Mouse (Mus musculus): ENCODE data around the gene Gm3854. TPM values are rescaled to one million over a fixed set of nuclear protein-coding genes. Genes with fewer than 3 reads are reported as not detected.
A peak's percentile ranks its signal among the peaks of the same experiment; 100 is the strongest.
"Not testable (repeated sequence)": the region's sequence is repeated elsewhere in the genome, so short reads cannot be mapped to it uniquely, and the experiment has no call there.

Gene Gm3854
- 1.3 and 1.4 TPM in 2 replicates for polyA plus RNA-seq (2014; fragmentation: Nextera tagmentation; extraction: Ambion mirVana)

GRCm38 (mm10) chr7:6343501-6344071 is at the start of gene Gm3854:
Gm3854 (plus strand) TSS chr7:6343759.
- peak within 1 kb of the TSS; percentile 54 for H3K4me2 ChIP-seq (ENCODE audit: low read depth, low read length)
- peak within 1 kb of the TSS; percentile 70 for H3K4me3 ChIP-seq (ENCODE audit: low read depth, low read length)
- H3K27me3 ChIP-seq (replicated peaks; ENCODE audit: control insufficient read depth, insufficient read depth, low read length): no peaks in the 10 kb centered on the region
- 1% methylated on average over 26 of the region's 26 CpGs for WGBS
- no peaks in the 10 kb centered on the region for H3K9me3 ChIP-seq (ENCODE audit: control insufficient read depth, low read length)
- H3K9ac ChIP-seq (ENCODE audit: low read depth, low read length): peak within 1 kb of the TSS; percentile 73
- no peaks in the 10 kb centered on the region for H3K4me1 ChIP-seq (ENCODE audit: control insufficient read depth, insufficient read depth, low read length)
- no peaks in the 10 kb centered on the region for H3K36me3 ChIP-seq (ENCODE audit: control insufficient read depth, insufficient read depth, low read length)
- ATAC-seq (ENCODE audit: low read depth) (peak; percentile 95), DNase-seq (ENCODE audit: low spot score) (peak; percentile 92)
- no peak within 1 kb of the TSS; the same call in 1 of the 2 replicates for H3K27ac ChIP-seq (replicated peaks; ENCODE audit: low read depth, low read length)

DNA sequence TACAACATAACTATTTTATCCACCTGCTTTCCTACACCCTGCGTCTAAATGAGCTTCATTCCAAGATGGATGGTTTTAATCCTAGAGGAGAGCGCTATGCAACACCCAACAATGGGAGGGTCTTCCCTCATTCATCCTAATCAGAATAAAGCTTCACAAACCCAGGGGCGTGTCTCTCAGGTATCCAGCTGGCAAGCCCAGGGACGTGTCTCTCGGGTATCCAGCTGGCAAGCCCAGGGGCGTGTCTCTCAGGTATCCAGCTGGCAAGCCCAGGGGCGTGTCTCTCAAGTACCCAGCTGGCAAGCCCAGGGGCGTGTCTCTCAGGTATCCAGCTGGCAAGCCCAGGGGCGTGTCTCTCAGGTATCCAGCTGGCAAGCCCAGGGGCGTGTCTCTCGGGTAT is 42.8 kb upstream of the Gm3854 start:
- H3K4me2 ChIP-seq (ENCODE audit: low read depth, low read length); ATAC-seq (ENCODE audit: low read depth); H3K4me1 ChIP-seq (ENCODE audit: control insufficient read depth, insufficient read depth, low read length); H3K9ac ChIP-seq (ENCODE audit: low read depth, low read length); H3K4me3 ChIP-seq (ENCODE audit: low read depth, low read length); H3K27me3 ChIP-seq (replicated peaks; ENCODE audit: control insufficient read depth, insufficient read depth, low read length); H3K27ac ChIP-seq (replicated peaks; ENCODE audit: low read depth, low read length): not testable (repeated sequence)
- peaks cover 14% of the 10 kb centered on the region for H3K9me3 ChIP-seq (ENCODE audit: control insufficient read depth, low read length)
- peak; percentile 52 for DNase-seq (ENCODE audit: low spot score)
- WGBS: 76% methylated on average over 11 of the region's 11 CpGs
- peaks cover 36% of the 10 kb centered on the region for H3K36me3 ChIP-seq (ENCODE audit: control insufficient read depth, insufficient read depth, low read length)

GRCm38 (mm10) chr7:6330458-6331232 is 12.9 kb upstream of the Gm3854 start:
- Histone ChIP-seq H3K9me3 (ENCODE audit: control insufficient read depth, low read length) (0 out of 2 replicates have a peak, but pooled peaks cover 6% of the 10 kb centered on the region), H3K4me1 (ENCODE audit: control insufficient read depth, insufficient read depth, low read length) (peaks cover 6% of the 10 kb centered on the region; the same call in 1 of the 2 replicates), H3K27ac (replicated peaks; ENCODE audit: low read depth, low read length) (peak overlapping the region; percentile 81), H3K36me3 (ENCODE audit: control insufficient read depth, insufficient read depth, low read length) (0 out of 2 replicates have a peak, but pooled peaks cover 6% of the 10 kb centered on the region), H3K9ac (ENCODE audit: low read depth, low read length) (peak overlapping the region; percentile 85), H3K4me2 (ENCODE audit: low read depth, low read length) (peak overlapping the region; percentile 74), H3K4me3 (ENCODE audit: low read depth, low read length) (peak overlapping the region; percentile 66), H3K27me3 (replicated peaks; ENCODE audit: control insufficient read depth, insufficient read depth, low read length) (no peaks in the 10 kb centered on the region)
- 16% methylated on average over 23 of the region's 23 CpGs for WGBS
- peak; percentile 82 for ATAC-seq (ENCODE audit: low read depth)
- peak; percentile 5 for DNase-seq (ENCODE audit: low spot score)

DNA sequence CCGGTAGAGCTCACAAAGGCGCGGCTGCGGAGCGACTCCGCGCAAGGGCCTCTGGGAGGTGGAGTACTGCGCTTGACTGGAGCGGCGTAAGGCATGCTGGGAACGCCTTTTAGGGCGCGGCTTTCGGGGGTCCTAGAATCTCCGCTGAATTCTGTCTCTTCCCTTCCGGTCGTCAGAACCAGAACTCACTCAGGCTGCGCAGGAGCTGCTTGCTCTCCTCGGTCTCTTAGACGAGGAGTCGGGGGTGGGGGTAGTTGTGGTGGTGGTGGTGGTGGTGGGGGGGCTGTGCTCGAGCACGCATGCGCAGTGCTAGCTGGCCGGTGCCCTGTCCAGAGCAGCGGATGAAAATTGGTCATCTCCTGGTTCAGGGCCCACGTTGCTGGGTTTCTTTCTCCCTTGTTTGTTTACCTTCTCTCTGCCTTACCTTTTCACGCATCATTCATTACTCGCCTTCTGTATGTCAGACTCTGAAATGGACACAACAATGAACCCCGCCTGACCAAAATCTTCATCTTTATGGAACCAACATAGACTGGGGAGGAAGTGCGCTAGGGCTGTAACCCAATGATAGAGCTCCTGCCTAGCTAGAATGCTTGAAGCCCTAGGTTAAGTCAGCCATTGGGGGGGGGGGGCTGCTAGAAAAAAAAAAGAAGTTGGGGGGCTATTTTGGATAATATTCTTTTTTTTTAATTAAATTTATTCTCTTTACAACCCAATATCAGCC is 12.2 kb upstream of the Gm3854 start, which contains the start of gene Zfp583:
Zfp583 (minus strand) TSS at position 53 of the 724 bp plus-strand sequence.
- peak within 1 kb of the TSS; percentile 66 for H3K4me3 ChIP-seq (ENCODE audit: low read depth, low read length)
- 7% methylated on average over 25 of the region's 31 CpGs for WGBS
- no peaks in the 10 kb centered on the region for H3K27me3 ChIP-seq (replicated peaks; ENCODE audit: control insufficient read depth, insufficient read depth, low read length)
- peak within 1 kb of the TSS; percentile 81 for H3K27ac ChIP-seq (replicated peaks; ENCODE audit: low read depth, low read length)
- H3K36me3 ChIP-seq (ENCODE audit: control insufficient read depth, insufficient read depth, low read length): 0 out of 2 replicates have a peak, but pooled peaks cover 6% of the 10 kb centered on the region
- peaks cover 6% of the 10 kb centered on the region; the same call in 1 of the 2 replicates for H3K4me1 ChIP-seq (ENCODE audit: control insufficient read depth, insufficient read depth, low read length)
- H3K4me2 ChIP-seq (ENCODE audit: low read depth, low read length): peak within 1 kb of the TSS; percentile 74
- DNase-seq (ENCODE audit: low spot score): peak; percentile 97
- 0 out of 2 replicates have a peak, but pooled peaks cover 6% of the 10 kb centered on the region for H3K9me3 ChIP-seq (ENCODE audit: control insufficient read depth, low read length)
- peak within 1 kb of the TSS; percentile 85 for H3K9ac ChIP-seq (ENCODE audit: low read depth, low read length)
- ATAC-seq (ENCODE audit: low read depth): peak; percentile 97

DNA sequence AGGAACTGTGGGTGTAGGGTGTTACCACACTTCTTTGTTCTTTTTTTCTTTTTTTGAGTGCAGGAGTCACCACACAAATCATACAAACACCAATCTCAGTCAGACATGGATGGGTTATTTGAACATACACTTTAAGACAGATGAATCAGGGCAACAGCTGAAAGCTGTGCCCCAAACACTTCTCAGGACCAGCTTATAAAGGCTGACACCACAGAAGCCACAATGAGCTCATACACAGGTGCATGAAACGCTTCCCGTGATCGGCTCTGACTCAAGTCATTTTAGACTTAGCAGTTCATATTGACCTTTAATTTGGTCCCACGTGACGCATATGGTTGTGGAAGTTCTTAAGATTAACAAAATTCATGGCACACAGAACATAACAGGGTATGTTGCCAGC is 3.7 kb upstream of the Gm3854 start:
- no peak for ATAC-seq (ENCODE audit: low read depth)
- H3K27me3 ChIP-seq (replicated peaks; ENCODE audit: control insufficient read depth, insufficient read depth, low read length): no peaks in the 10 kb centered on the region
- H3K4me1 ChIP-seq (ENCODE audit: control insufficient read depth, insufficient read depth, low read length): no peaks in the 10 kb centered on the region
- H3K36me3 ChIP-seq (ENCODE audit: control insufficient read depth, insufficient read depth, low read length): no peaks in the 10 kb centered on the region
- no peaks in the 10 kb centered on the region for H3K9me3 ChIP-seq (ENCODE audit: control insufficient read depth, low read length)
- no peak overlapping the region for H3K4me2 ChIP-seq (ENCODE audit: low read depth, low read length)
- no peak overlapping the region for H3K27ac ChIP-seq (replicated peaks; ENCODE audit: low read depth, low read length)
- H3K4me3 ChIP-seq (ENCODE audit: low read depth, low read length): no peak overlapping the region
- no peak for DNase-seq (ENCODE audit: low spot score)
- H3K9ac ChIP-seq (ENCODE audit: low read depth, low read length): no peak overlapping the region
- 85% methylated on average over 5 of the region's 5 CpGs for WGBS

GRCm38 (mm10) chr7:6344124-6344523 is 565 bp downstream of the Gm3854 start:
- Histone ChIP-seq H3K36me3 (ENCODE audit: control insufficient read depth, insufficient read depth, low read length) (no peaks in the 10 kb centered on the region), H3K4me3 (ENCODE audit: low read depth, low read length) (peak overlapping the region; percentile 70), H3K9me3 (ENCODE audit: control insufficient read depth, low read length) (no peaks in the 10 kb centered on the region), H3K4me1 (ENCODE audit: control insufficient read depth, insufficient read depth, low read length) (no peaks in the 10 kb centered on the region), H3K27me3 (replicated peaks; ENCODE audit: control insufficient read depth, insufficient read depth, low read length) (no peaks in the 10 kb centered on the region), H3K4me2 (ENCODE audit: low read depth, low read length) (peak overlapping the region; percentile 54), H3K27ac (replicated peaks; ENCODE audit: low read depth, low read length) (no peak overlapping the region), H3K9ac (ENCODE audit: low read depth, low read length) (peak overlapping the region; percentile 73; the same call in 1 of the 2 replicates)
- peak; percentile 3; the same call in 1 of the 2 replicates for ATAC-seq (ENCODE audit: low read depth)
- no peak for DNase-seq (ENCODE audit: low spot score)
- 30% methylated on average over 10 of the region's 10 CpGs for WGBS

DNA sequence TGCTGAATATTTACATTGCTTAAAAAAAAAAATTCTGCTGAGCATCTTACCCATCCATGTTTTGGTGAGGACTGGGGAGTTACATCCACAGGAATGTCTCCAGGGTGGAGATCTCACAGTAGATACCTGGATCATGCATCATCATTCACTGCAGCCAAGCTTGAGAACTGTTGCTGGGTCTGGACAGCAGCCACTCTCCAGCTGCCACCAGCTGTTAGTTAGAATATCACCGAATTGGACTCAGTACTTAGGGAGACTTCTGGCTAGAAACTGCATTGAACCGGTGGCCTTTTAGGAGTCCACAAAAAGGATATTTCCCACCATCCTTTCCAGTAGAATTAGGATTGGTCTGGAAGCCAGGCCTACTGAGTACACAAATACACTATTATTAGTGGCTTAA is 14.6 kb downstream of the Gm3854 start:
- no peaks in the 10 kb centered on the region for H3K4me1 ChIP-seq (ENCODE audit: control insufficient read depth, insufficient read depth, low read length)
- no peaks in the 10 kb centered on the region for H3K9me3 ChIP-seq (ENCODE audit: control insufficient read depth, low read length)
- no peaks in the 10 kb centered on the region for H3K27me3 ChIP-seq (replicated peaks; ENCODE audit: control insufficient read depth, insufficient read depth, low read length)
- WGBS: 70% methylated on average over 2 of the region's 2 CpGs
- H3K9ac ChIP-seq (ENCODE audit: low read depth, low read length): no peak overlapping the region
- DNase-seq (ENCODE audit: low spot score) (no peak), ATAC-seq (ENCODE audit: low read depth) (no peak)
- 0 out of 2 replicates have a peak, but pooled peaks cover 5% of the 10 kb centered on the region for H3K36me3 ChIP-seq (ENCODE audit: control insufficient read depth, insufficient read depth, low read length)
- H3K4me3 ChIP-seq (ENCODE audit: low read depth, low read length): no peak overlapping the region
- H3K27ac ChIP-seq (replicated peaks; ENCODE audit: low read depth, low read length): no peak overlapping the region
- H3K4me2 ChIP-seq (ENCODE audit: low read depth, low read length): no peak overlapping the region

DNA sequence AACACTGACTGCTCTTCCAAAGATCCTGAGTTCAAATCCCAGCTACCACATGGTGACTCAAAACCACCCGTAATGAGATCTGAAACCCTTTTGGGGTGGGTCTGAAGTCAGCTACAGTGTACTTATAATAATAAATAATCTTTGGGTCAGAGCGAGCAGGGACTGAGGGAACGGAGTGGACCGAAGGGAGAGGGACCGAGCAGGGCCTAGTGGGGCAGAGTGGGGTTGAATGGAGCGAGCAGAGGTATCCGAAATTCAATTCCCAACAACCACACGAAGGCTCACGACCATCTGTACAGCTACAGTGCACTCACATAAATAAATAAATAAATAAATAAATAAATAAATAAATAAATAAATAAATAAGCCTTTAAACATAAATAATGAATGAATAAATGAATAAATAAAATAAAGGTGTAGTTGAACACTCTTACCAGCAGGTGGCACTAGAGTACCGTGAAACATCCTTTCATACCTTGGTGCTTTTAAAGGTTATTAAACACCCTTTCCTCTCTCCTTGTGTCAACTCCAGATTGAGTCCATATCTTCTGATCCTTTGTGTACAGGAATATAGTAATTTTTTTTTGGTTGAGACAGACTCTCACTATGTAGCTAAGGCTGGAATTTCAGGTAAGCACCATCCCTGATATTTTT is 15.5 kb downstream of the Gm3854 start:
- WGBS: 57% methylated on average over 10 of the region's 10 CpGs
- Histone ChIP-seq H3K27ac (replicated peaks; ENCODE audit: low read depth, low read length) (no peak overlapping the region), H3K9ac (ENCODE audit: low read depth, low read length) (no peak overlapping the region), H3K9me3 (ENCODE audit: control insufficient read depth, low read length) (no peaks in the 10 kb centered on the region), H3K4me2 (ENCODE audit: low read depth, low read length) (no peak overlapping the region), H3K4me1 (ENCODE audit: control insufficient read depth, insufficient read depth, low read length) (peaks cover 6% of the 10 kb centered on the region), H3K27me3 (replicated peaks; ENCODE audit: control insufficient read depth, insufficient read depth, low read length) (no peaks in the 10 kb centered on the region), H3K4me3 (ENCODE audit: low read depth, low read length) (no peak overlapping the region), H3K36me3 (ENCODE audit: control insufficient read depth, insufficient read depth, low read length) (no peaks in the 10 kb centered on the region)
- no peak for ATAC-seq (ENCODE audit: low read depth)
- DNase-seq (ENCODE audit: low spot score): peak; percentile 76

All from embryonic facial prominence, embryonic 14.5 days (tissue).